Mouse (Mus musculus) CH12F3 (cell line): Measurements from ENCODE around the gene Zfyve19.

Experiments used
- in situ Hi-C: fragments of 300-500 bp; cut with MboI; formaldehyde crosslinking; loops from 2 replicates; pipeline ENCODE4 v1.14.3; 2020; ENCODE audit warnings: low sequenced_read_pairs

Zfyve19 gene

GRCm38 (mm10) chr2:119208344-119209175, at the start of gene Zfyve19, which contains the start of gene Dnajc17:
Gene Zfyve19 (plus strand): TSS chr2:119208617.
Gene Dnajc17 (minus strand): TSS chr2:119208795.
- in situ Hi-C loops = no loop called here

GRCm38 (mm10) chr2:119161247-119161646, 47.2 kb upstream of the Zfyve19 start:
- in situ Hi-C loops = no loop called here

GRCm38 (mm10) chr2:119163135-119163534, 45.3 kb upstream of the Zfyve19 start:
- in situ Hi-C loops = no loop called here

- in situ Hi-C loops = no loop called here
These were observed 44.4 kb upstream of the Zfyve19 start for GRCm38 (mm10) chr2:119163999-119164398.

- in situ Hi-C loops = no loop called here
These were observed 43.0 kb upstream of the Zfyve19 start for GRCm38 (mm10) chr2:119165401-119165800.

- in situ Hi-C loops = no loop called here
These were observed 41.2 kb upstream of the Zfyve19 start, which contains the start of gene Gchfr for GRCm38 (mm10) chr2:119166901-119167865. Gene Gchfr (plus strand): TSS chr2:119167773.

GRCm38 (mm10) chr2:119167866-119168256, 40.6 kb upstream of the Zfyve19 start:
- in situ Hi-C loops = no loop called here

- in situ Hi-C loops = no loop called here
These were observed 38.1 kb upstream of the Zfyve19 start for GRCm38 (mm10) chr2:119170282-119170681.

- in situ Hi-C loops = no loop called here
These were observed 36.8 kb upstream of the Zfyve19 start for GRCm38 (mm10) chr2:119171574-119171973.

GRCm38 (mm10) chr2:119172446-119172845, 36.0 kb upstream of the Zfyve19 start:
- in situ Hi-C loops = no loop called here

- in situ Hi-C loops = no loop called here
These were observed 35.4 kb upstream of the Zfyve19 start for GRCm38 (mm10) chr2:119172862-119173576.

- in situ Hi-C loops = no loop called here
These were observed 34.3 kb upstream of the Zfyve19 start, which contains the start of gene Gm14137 for GRCm38 (mm10) chr2:119173991-119174651. Gene Gm14137 (plus strand): TSS chr2:119174509.

- in situ Hi-C loops = loop anchor here (25.0 kb wide), 1 partner anchor 538 kb away; no protein-coding TSS in a partner anchor
These were observed 33.6 kb upstream of the Zfyve19 start for GRCm38 (mm10) chr2:119174866-119175265.

- in situ Hi-C loops = loop anchor here (25.0 kb wide), 1 partner anchor 538 kb away; no protein-coding TSS in a partner anchor
These were observed 32.8 kb upstream of the Zfyve19 start for GRCm38 (mm10) chr2:119175614-119176013.

GRCm38 (mm10) chr2:119176761-119177160, 31.7 kb upstream of the Zfyve19 start:
- in situ Hi-C loops = loop anchor here (25.0 kb wide), 1 partner anchor 539 kb away; no protein-coding TSS in a partner anchor

- in situ Hi-C loops = loop anchor here (25.0 kb wide), 1 partner anchor 540 kb away; no protein-coding TSS in a partner anchor
These were observed 31.0 kb upstream of the Zfyve19 start for GRCm38 (mm10) chr2:119177384-119177939.

GRCm38 (mm10) chr2:119182914-119183313, 25.5 kb upstream of the Zfyve19 start:
- in situ Hi-C loops = loop anchor here (25.0 kb wide), 1 partner anchor 546 kb away; no protein-coding TSS in a partner anchor

- in situ Hi-C loops = loop anchor here (25.0 kb wide), 1 partner anchor 552 kb away; no protein-coding TSS in a partner anchor
These were observed 19.2 kb upstream of the Zfyve19 start for GRCm38 (mm10) chr2:119189029-119189710.

GRCm38 (mm10) chr2:119190969-119191368, 17.4 kb upstream of the Zfyve19 start:
- in situ Hi-C loops = loop anchor here (25.0 kb wide), 1 partner anchor 554 kb away; no protein-coding TSS in a partner anchor
